Mouse (Mus musculus) adipocyte (in vitro differentiated cells): ENCODE results near the gene Arl13b.

Experiments used
- DNase-seq: peaks from one replicate; pipeline ENCODE4 v3.0.0-alpha.2; 2016; ENCODE audit warnings: low spot score

Arl13b gene

GRCm38 (mm10) chr16:62846498-62847312 lies at the start of gene Arl13b:
Gene Arl13b (minus strand): TSS chr16:62847040.
- DNase-seq = peak; percentile 99

DNA sequence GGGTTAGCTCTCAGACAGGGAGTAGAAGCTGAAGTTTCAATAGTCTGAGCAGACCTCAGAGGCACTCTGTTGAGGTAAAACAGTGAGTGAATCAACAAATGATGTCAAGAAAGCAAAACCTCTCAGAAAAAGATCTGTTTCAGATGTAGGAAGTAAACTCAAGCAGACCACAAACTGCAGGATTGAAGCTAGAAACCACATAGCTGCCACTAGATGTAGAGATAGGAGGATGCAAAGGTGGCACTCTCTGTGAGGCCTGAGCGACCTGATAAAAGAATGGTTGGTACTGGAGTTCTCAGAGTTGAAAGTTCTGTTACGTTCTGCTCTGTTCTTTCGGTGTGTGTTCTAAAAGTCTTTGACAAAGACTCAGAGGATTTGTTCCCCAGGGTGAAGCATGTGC lies 49.0 kb upstream of the Arl13b start:
- DNase-seq = no peak

DNA sequence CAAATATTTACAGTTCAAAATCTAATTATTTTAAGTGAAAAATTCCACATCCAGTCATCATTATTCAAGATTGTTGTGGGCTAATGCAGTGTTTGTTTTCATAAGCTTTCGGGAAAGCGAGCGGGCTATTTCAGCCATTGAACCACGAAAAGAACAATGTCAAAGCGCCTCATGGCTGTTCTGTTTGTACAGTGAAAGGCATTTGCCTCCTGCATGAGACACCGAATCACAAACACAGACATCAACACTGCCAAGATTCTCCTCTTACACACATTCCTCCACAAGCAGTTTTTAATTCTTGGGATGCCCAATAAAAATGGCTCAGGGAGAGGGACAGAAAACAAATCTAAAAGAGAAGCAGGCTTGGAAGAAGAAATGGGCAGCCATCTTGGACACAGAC lies 27.2 kb upstream of the Arl13b start:
- no peak for DNase-seq

DNA sequence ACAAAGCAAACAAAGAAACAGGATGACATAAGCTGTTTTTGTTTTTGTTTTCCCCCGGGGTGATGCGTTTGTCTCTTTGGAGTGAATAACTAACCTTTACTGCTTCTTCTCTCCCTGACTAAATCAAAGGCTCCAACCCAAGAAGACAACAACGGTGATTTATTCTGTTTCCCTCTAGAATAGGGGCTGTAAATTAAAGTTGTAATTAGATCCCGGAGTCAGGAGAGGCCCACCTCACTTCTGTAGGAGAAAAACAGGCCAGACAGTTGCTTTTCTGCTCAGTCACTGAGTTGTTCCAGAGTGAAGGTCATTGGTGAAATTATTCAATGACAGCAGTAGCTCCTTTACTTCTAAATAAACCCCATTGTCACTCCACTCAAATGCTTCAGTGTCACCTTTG lies 26.3 kb upstream of the Arl13b start:
- no peak for DNase-seq

- peak; percentile 22 for DNase-seq
Measured at GRCm38 (mm10) chr16:62872688-62873117, 25.9 kb upstream of the Arl13b start.

DNA sequence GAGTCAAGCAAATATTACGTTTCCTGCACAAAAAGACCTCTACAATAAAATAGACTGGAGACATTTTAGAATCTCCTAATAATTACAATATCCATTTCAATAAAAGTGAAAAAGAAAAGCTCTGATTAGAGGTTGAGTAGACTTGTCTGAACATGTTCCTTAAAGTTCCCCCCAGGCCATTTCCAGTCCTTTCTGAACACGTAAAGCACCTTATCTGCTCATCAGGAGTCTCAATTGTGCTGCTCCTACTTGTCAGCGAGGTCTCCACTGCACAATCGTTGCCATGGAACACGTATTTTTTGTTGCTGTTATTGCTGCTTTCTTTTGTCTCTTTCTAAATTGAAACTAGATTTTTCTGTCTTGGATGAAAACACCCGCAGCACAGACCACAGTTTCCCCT lies 14.6 kb upstream of the Arl13b start:
- DNase-seq = no peak

DNA sequence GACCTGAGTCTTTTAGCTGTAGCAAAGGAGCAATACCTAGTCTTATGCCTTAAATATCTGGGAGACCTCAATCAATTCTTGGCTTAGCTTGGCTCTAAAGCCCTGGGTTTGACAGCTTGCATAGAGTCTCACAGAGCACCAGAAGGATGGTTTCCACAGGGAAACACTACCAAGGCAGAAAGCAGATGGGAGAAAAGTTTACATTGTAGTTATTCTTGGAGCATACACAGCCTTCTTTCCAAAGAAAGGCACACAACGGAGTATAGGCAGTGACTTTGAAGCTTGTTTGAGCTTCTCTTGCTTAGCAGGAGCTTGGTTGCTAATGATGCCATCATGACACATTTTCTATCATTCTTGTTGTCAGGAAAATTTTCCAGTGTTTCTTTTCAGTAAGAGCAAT lies 13.3 kb upstream of the Arl13b start:
- no peak for DNase-seq

GRCm38 (mm10) chr16:62858018-62858417 lies 11.2 kb upstream of the Arl13b start:
- peak; percentile 57 for DNase-seq

DNA sequence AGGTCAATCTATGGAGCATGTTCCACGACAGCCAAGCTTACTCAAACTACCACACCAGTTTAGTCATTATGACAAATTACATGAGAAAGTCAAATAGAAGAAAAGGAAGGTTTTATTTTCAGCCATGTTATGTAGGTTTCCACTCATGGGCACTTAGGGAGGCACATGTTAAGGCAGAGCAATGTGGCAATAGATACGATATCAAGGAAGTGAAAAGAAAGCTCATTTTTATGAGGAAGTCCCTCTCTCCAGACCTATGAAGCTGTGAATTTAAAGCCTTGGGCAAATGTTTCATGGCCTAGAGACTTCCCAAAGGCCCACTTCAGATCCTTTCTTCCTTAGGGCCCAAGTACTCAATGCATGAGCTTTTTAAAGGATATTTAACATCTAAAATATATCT lies 10.7 kb upstream of the Arl13b start:
- DNase-seq = no peak

- DNase-seq = no peak
Measured at GRCm38 (mm10) chr16:62856273-62856672, 9.4 kb upstream of the Arl13b start.

- DNase-seq = no peak
Measured at GRCm38 (mm10) chr16:62855385-62855784, 8.5 kb upstream of the Arl13b start.

GRCm38 (mm10) chr16:62854191-62855068 lies 7.6 kb upstream of the Arl13b start, which contains the start of gene Pros1:
Gene Pros1 (plus strand): TSS chr16:62854307.
- DNase-seq = peak; percentile 37

- DNase-seq = no peak
Measured at GRCm38 (mm10) chr16:62853611-62854126, 6.8 kb upstream of the Arl13b start.

DNA sequence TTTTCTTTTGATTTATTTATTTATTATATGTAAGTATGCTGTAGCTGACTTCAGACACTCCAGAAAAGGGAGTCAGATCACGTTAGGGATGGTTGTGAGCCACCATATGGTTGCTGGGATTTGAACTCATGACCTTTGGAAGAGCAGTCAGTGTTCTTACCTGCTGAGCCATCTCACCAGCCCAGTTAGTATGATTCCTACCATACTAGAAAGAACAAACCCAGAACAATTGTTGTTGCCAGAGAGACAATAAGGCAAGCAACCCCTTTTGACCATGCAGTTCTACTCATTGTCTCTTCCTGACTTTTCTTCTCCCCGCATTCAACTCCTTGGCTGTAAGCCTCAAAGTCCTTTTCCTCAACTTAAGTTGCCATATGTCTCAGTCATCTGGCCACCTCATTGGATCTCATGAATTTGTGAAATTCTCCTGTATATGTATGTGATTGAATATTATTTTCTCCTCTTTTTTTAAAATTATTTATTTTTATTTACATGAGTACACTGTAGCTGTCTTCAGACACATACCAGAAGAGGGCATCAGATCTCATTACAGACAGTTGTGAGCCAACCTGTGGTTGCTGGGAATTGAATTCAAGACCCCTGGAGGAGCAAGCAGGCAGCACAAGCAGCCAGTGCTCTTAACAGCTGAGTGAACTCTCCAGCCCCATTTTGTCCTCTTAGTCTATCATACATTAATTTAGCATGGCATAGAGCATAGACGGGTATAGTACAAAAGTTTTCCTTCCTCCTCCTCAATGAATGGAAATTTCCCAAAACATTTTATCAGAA lies 5.8 kb upstream of the Arl13b start:
- no peak for DNase-seq

DNA sequence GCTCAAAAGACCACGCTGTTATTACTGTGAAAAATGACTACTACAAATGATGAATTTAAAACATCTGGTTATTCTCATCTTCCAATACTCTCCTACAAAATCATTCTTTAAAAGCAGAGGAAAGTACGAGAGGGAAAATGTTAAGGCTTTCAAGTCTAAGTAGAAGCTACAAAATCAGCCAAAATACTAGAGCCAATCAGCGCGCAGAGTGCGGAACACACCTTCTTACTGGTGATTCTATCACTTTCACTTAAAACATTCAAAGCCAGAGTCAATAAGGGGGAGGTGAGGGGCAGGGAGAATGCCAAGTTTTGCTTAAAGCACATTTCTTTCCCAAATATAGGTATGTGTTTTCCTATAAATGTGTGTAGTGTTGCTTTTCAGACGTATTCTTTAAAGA lies 1.5 kb downstream of the Arl13b start:
- DNase-seq = no peak

- no peak for DNase-seq
Measured at GRCm38 (mm10) chr16:62834016-62834735, 12.7 kb downstream of the Arl13b start.

DNA sequence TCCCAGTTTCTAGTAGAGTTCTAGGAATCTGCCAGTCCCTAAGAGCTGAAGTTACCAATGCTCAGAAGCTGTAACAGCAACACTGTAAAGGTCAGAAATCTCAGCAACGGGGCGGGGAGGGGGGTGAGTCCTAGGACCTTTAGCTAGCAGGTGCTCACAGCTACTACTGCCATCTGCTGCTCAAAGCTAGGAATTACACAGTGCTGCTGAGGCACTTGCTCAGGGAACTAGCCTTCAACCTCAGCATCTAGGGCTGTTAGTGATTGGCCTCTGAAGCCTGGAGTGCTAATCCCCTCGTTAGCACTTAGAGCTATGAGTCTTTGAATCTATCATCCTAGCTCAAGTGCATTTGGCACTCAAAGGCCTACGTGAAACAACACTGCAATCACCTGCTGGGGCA lies 14.4 kb downstream of the Arl13b start:
- peak; percentile 55 for DNase-seq

DNA sequence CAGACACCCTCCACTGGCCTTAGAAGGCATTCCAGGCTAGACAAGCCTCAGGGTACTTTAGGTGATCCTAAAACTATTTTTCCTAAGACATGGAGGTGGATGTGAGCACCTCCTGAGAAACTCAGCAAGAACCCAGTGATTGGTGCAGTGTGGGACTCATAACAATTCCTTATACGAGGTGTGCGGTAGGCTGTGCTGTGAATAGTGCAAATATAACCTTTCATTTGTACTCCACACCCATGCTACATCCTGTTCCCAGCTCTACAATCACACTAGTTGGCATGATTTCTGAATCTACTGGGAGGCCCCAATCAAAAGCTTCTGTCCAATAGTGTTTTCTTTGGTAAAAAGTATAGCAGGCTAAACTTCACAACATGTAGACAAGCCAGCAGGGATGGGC lies 14.8 kb downstream of the Arl13b start:
- DNase-seq = no peak

DNA sequence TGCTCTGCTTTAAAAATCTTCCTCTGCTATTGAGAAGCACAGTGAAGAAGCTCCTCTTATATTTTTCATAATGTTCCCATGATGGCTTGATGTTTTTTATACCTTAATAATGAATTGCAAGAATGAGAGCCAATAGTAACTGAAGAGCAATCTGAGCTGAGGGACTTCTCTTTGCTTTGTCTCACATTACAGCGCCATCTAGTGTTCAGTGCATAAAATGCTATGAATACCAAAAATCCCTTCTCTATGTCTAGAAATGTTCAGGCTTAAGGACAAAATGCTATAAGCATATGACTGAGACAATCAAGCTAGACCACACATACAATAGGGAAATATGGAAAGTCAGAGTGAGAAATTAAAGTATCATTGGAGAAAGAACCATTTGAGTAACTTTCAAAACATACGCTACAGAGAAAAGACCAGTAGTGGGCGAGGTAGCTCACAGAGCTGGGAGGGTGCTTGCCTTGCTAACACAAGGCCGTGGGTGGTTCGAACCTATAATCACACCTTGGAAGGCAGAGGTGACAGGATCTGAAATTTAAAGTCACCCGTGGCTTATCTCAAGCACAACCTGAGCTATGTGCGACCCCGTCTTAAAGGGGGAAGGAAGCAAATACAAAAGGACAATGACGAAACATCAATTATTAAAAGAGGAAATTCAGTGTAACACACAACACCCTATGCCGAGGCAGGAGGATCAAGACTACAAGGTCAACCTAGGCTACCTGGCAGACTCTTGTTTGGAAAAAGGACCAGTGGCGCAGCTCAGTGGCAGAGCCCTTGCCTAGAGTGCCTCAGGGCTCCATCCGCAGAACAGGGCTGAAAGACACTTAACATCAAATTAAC lies 20.5 kb downstream of the Arl13b start:
- DNase-seq = peak; percentile 77

DNA sequence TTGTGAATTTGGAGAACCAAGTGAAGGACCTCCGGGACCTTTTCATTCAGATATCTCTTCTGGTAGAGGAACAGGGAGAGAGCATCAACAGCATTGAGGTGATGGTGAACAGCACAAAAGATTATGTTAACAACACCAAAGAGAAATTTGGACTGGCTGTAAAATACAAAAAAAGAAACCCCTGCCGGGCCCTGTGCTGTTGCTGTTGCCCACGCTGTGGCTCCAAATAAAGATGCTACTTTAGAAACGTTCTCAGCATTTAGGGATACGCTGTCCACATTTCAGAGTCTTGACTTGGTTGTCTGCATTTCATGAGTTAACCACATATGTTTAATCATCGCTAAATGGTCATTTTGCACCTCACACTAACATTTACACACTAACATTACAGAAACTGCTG lies 24.4 kb downstream of the Arl13b start:
- DNase-seq = no peak
